9 mouse cellular contexts compared by ENCODE assay signal in the genomic region with DNA sequence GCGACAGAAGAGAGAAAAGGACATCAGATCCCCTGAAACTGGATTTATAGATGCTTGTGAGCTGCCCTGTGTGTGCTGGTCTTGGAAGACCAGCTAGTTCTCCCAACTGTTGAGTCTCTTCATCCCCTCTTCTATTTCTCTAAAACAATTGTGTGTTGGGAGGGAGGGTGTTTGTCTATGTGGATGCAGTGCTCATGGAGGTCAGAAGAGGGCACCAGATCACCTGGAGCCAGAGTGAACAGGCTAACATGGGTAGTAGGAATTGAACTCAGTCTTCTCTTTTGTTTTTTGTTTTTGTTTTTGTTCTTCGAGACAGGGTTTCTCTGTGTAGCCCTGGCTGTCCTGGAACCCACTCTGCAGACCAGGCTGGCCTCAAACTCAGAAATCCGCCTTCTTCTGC. TPM values are rescaled to one million over a fixed set of nuclear protein-coding genes. Genes with fewer than 3 reads are reported as not detected.
DNase-seq lines count a peak whose midpoint lies in the region; TF ChIP-seq lines count a peak whose summit lies in the region.
"Had no signal": no experiment of that assay in that cellular context is flagged by ENCODE, and none has a peak within 500 bp of the region (broad histone marks: within the 10 kb centered on the region; RNA-seq: fewer than 3 reads in every experiment).

No protein-coding gene starts in this region.

- intact Hi-C loops in heart, postnatal 10 days (cut with DNase I), result no loop called here
- intact Hi-C loops in left cerebral cortex, postnatal 10 days (cut with DNase I), result no loop called here

- WGBS in thymus, adult 2 months, result 92% methylated on average over 3 of the region's 3 CpGs

- no peak for TF ChIP-seq POLR2A in thymus, adult 2 months (IDR thresholded peaks at IDR 0.05; ENCODE audit: control insufficient read depth, extremely low read depth, insufficient read depth, low read length, poor library complexity)

- H3K36me3 ChIP-seq in thymus, adult 2 months (ENCODE audit: control insufficient read depth, insufficient read depth, low read length), result peaks cover 86% of the 10 kb centered on the region

- H3K27ac ChIP-seq in thymus, adult 2 months (ENCODE audit: control insufficient read depth, insufficient read depth, low read length), result no peak overlapping the region
- H3K27ac ChIP-seq: heart, embryonic 13.5 days had no signal

- TF ChIP-seq CTCF in thymus, adult 2 months (IDR thresholded peaks at IDR 0.05; ENCODE audit: borderline replicate concordance, control insufficient read depth, extremely low read depth, insufficient read depth, low read length, poor library complexity), result no peak

- no peaks in the 10 kb centered on the region for H3K27me3 ChIP-seq in thymus, adult 2 months (ENCODE audit: control insufficient read depth, insufficient read depth, low read length)
- H3K27me3 ChIP-seq: heart, embryonic 13.5 days had no signal

- H3K4me3 ChIP-seq in thymus, adult 2 months (ENCODE audit: control insufficient read depth, insufficient read depth, low read length), result no peak overlapping the region
- H3K4me3 ChIP-seq: heart, embryonic 13.5 days had no signal

- H3K4me1 ChIP-seq in thymus, adult 2 months (replicated peaks; ENCODE audit: control insufficient read depth, insufficient read depth, low read length), result no peaks in the 10 kb centered on the region
- H3K4me1 ChIP-seq: heart, embryonic 13.5 days had no signal

- peak; percentile 26 to 40 for DNase-seq in heart, postnatal 10 days
- no peak for DNase-seq in heart, adult 11 months
- peak; percentile 18 for DNase-seq in urinary bladder, postnatal 14 days (ENCODE audit: low spot score)
- no peak for DNase-seq in urinary bladder, adult 2 months (ENCODE audit: low spot score)
- peak; percentile 27 for DNase-seq in c-Kit-positive CD71-positive TER-119-positive erythroid progenitor cells, embryonic 14.5 days (ENCODE audit: low spot score)
- DNase-seq in kidney, postnatal 14 days, result peak; percentile 19
- peak; percentile 54 for DNase-seq in thymus, adult 2 months
- no peak for DNase-seq in left cerebral cortex, postnatal 10 days (ENCODE audit: extremely low spot score in 1 of 2, low spot score in 2 of 2)

RNA-seq across cellular contexts. Expression of a gene that starts 34.3 kb away (rescaled TPM):
- total RNA-seq in heart, postnatal 10 days (2021), result 10 to 100 TPM; 12.6 to 15.0 TPM
- 45.9 and 51.5 TPM in 2 replicates for polyA plus RNA-seq in urinary bladder, adult 2 months (2012; rRNA removed)
- polyA plus RNA-seq in thymus, adult 2 months (2012; rRNA removed), result 45.8 and 50.9 TPM in 2 replicates
- 100 to 1,000 TPM; 208 to 210 TPM for total RNA-seq in left cerebral cortex, postnatal 10 days (2021)

RNA-seq across cellular contexts. Expression of a gene that starts 42.1 kb away (rescaled TPM):
- not detected for total RNA-seq in heart, postnatal 10 days (2021)
- not detected in 2 replicates for polyA plus RNA-seq in urinary bladder, adult 2 months (2012; rRNA removed)
- polyA plus RNA-seq in thymus, adult 2 months (2012; rRNA removed), result not detected in 2 replicates
- total RNA-seq in left cerebral cortex, postnatal 10 days (2021), result under 1 TPM in 1 of 2 experiments, not detected in 1; 0.19 TPM
- polyA plus RNA-seq: heart, embryonic 13.5 days had no signal

RNA-seq across cellular contexts. Expression of a gene that starts 43.0 kb away (rescaled TPM):
- 10 to 100 TPM; 26.2 to 28.3 TPM for total RNA-seq in heart, postnatal 10 days (2021)
- 83.1 and 101 TPM in 2 replicates for polyA plus RNA-seq in urinary bladder, adult 2 months (2012; rRNA removed)
- polyA plus RNA-seq in thymus, adult 2 months (2012; rRNA removed), result 58.1 and 71.6 TPM in 2 replicates
- 100 to 1,000 TPM; 165 to 177 TPM for total RNA-seq in left cerebral cortex, postnatal 10 days (2021)

Comparison
In these comparisons a context has a peak if more than half of its experiments do, and no peak if none do; other contexts are left out.
1. DNase-seq: peak in heart, postnatal 10 days (2 of 2), urinary bladder, postnatal 14 days (single experiment), c-Kit-positive CD71-positive TER-119-positive erythroid progenitor cells, embryonic 14.5 days (single experiment), kidney, postnatal 14 days (single experiment) and thymus, adult 2 months (single experiment); none in heart, adult 11 months (single experiment), urinary bladder, adult 2 months (single experiment) and left cerebral cortex, postnatal 10 days (0 of 2).
2. RNA of a gene that starts 34.3 kb away (total RNA-seq): 208 to 210 TPM in left cerebral cortex, postnatal 10 days; 12.6 to 15.0 TPM in heart, postnatal 10 days; every median in the first group is over 10 times any median in the second.
3. RNA of a gene that starts 43.0 kb away (total RNA-seq): 165 to 177 TPM in left cerebral cortex, postnatal 10 days; 26.2 to 28.3 TPM in heart, postnatal 10 days; every median in the first group is over 4 times any median in the second.